Mouse (Mus musculus): ENCODE results near the gene Slco3a1.

GRCm38 (mm10) chr7:74544306-74544705 is 10.3 kb downstream of the Slco3a1 start:
- TF ChIP-seq EP300 (IDR thresholded peaks at IDR 0.05; ENCODE audit: insufficient read depth, low read depth, low read length) (no peak), POLR2A (IDR thresholded peaks at IDR 0.05; ENCODE audit: insufficient read depth, low read length) (no peak)

All from ES-Bruce4 (cell line).